Mouse (Mus musculus) left cerebral cortex, postnatal 36 days (tissue): ENCODE data around the gene Sqor. TPM values are rescaled to one million over a fixed set of nuclear protein-coding genes. Genes with fewer than 3 reads are reported as not detected.

ENCODE experiments used
- DNase-seq, 2 experiments: peaks; one replicate each; pipeline ENCODE4 v3.0.0; 2021 to 2022; ENCODE audit warnings: low spot score in 2 of 2, mixed read lengths in 1 of 2
- intact Hi-C: fragments of 180-260 bp; cut with DNase I; formaldehyde crosslinking; loops from one replicate; pipeline ENCODE4 v1.15.1; 2025
- total RNA-seq, 2 experiments: library from RNA; stranded (reverse); gene quantifications; 2 replicates each; pipeline ENCODE4 v1.2.3; 2021

Gene Sqor
- total RNA-seq, 2 experiments from 2014 or later = 3.0 to 4.2 TPM

GRCm38 (mm10) chr2:122781590-122782356 is 16.7 kb downstream of the Sqor start:
- intact Hi-C loops = no loop called here
- DNase-seq = no peak

GRCm38 (mm10) chr2:122783730-122784129 is 18.7 kb downstream of the Sqor start:
- no peak for DNase-seq
- intact Hi-C loops = no loop called here

- intact Hi-C loops = no loop called here
- no peak for DNase-seq
Measured at GRCm38 (mm10) chr2:122784701-122785100, 19.7 kb downstream of the Sqor start.

DNA sequence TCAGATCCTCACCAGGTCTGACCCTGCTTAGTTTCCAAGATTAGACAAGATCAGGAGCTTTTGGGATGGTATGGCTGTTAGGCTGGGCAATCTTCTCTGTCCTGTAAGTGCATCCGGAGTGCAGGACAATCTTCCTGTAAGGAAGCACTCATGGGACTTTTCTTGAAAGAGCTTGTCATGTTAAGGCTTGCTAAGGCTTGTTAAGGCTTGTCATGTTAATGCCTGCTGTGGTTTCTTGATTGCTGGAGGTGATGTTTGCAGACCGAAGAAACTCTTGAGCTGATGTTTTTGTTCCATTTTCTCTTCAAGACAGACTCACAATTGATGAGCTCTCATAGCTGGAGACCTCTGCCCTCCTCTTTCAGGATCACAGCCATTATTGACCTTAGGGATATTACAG is 21.1 kb downstream of the Sqor start:
- no peak for DNase-seq
- intact Hi-C loops = no loop called here

DNA sequence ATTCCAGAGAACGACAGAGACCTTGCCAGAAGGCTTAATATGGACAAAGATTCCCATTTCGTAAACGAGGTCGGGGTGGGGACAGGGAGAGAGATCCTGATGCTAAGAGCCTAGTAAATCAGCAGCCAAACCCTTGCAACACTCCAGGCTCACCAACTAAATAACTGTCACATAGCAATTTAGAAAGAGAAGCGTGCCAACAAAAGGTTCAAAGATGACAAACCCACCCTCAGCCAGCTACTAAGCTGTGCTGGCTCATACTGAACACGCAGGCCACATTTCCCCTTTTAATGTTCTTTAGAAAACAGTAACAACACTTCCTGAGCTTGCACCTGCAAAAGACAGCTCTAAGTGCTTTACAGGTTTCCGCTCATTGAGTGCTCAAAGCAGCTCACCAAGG is 24.3 kb downstream of the Sqor start:
- DNase-seq = no peak
- intact Hi-C loops = no loop called here

DNA sequence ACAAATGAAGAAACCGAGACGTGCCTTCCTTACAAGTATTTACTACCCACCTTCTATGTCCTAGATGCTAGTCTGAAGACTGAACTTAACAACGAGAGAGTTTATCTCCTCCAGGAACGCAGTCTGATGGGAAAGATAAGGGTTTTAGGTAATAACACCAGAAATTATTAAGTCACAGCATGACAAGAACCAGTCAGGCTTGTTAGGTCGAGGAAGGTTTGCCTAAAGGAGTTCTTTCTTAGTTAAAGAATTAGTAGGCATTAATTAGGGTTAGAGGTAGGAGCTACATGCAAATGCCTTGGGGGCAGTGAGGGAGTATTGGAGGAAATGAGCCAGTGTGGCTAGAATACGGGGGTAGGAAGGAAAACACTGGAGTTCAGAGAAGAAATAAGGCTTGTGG is 24.7 kb downstream of the Sqor start:
- DNase-seq = no peak
- intact Hi-C loops = no loop called here

DNA sequence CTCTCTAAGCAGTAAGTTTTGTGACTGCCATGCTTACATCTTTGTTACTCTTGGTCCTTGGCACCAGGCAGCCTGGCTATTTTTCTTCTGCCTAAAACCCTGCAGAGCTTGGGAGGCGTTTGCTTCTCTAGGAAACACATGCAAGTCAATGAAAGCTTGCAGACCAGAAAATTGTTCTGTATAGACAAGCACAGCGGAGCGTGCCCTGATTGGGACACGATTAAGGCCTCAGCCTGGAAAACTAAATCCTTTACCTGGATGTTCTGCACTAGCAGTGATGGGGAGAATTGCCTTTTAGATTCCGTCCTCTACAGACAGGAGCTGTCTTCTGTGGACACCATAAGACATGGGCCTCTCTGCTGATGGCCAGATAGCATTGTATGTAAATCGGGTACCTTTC is 39.4 kb downstream of the Sqor start:
- DNase-seq = no peak
- intact Hi-C loops = no loop called here

DNA sequence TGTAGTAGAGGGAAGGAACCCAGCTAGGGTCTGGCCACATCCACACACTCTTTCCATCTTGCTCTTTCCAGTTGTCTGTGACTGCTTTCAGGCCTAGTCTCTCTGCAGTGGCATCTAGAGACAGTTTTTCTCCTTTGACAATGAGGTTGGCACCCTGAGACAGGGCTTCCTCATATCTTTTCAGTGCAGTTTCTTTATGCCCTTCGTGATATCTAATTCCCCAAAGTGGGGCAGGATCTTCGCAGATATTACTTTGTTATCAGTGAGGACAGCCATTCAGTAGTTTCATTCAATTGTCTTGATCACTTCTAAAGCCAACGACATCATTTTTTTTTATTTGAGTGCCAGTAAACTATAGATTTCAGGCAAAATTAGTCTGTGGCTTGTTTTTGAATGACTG is 41.0 kb downstream of the Sqor start:
- intact Hi-C loops = no loop called here
- DNase-seq = no peak

- no peak for DNase-seq
- intact Hi-C loops = no loop called here
Measured at GRCm38 (mm10) chr2:122809027-122809426, 44.0 kb downstream of the Sqor start.

DNA sequence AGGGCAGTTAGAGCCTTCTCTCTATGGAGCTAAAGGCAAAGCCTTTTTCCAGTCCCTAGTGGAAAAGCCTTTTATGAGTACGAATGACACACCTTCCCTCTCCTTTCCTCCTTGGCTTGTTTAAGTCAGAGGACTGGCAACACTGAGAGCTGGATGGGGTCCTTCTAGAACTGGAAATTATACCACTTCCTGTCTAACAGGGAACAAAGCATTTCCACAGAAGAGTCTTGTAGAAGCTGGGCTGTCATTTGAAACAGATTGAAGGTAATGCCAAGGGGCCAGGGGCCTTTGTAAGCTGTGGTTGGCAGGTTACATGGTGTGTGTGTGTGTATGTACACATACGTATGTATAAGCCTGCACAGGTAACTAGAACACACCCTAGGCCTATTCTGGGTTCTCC is 51.9 kb downstream of the Sqor start:
- intact Hi-C loops = no loop called here
- DNase-seq = no peak

DNA sequence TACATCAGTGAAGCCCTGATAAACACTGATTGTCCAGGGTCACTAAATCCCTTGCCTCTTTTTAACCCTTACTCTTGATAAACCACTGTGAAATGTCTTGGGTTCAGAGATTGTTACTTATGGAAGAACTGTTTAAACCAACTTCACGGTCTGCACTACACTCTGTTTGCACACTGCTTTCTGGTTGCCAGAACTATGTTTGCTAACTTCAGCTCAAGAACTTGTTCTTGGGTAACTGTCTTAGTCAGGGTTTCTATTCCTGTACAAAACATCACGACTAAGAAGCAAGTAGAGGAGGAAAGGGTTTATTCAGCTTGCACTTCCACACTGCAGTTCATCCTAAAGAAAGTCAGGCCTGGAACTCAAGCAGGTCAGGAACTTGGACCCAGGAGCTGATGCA is 56.2 kb downstream of the Sqor start:
- intact Hi-C loops = loop anchor here (10.0 kb wide), 1 partner anchor 1274 kb away; no protein-coding TSS in a partner anchor
- DNase-seq = no peak

- intact Hi-C loops = loop anchor here (10.0 kb wide), 1 partner anchor 1269 kb away; no protein-coding TSS in a partner anchor
- peak; percentile 51 to 52 for DNase-seq
Measured at GRCm38 (mm10) chr2:122825406-122826236, 60.6 kb downstream of the Sqor start.

GRCm38 (mm10) chr2:122826302-122826701 is 61.3 kb downstream of the Sqor start:
- no peak for DNase-seq
- intact Hi-C loops = loop anchor here (10.0 kb wide), 1 partner anchor 1268 kb away; no protein-coding TSS in a partner anchor

DNA sequence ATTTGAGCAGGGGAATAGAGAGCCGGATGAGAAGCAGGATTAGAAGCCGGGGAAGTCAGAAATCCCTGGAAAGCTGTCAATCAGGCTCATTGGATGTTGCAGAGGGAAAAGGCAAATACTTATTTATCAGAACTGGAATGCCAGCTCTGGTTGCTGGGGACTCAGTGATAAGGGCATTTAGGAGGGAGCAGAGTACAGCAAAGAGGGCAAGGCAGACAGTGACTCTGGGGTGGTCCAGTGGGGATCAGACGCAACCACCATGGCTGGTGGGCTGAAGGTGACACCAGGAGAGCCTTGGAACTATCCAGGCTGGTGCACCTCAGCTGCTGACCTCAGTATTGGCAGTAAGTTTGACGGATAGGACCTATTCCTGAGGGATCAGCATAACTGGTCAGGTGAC is 89.6 kb downstream of the Sqor start:
- intact Hi-C loops = no loop called here
- no peak for DNase-seq

GRCm38 (mm10) chr2:122855354-122855753 is 90.3 kb downstream of the Sqor start:
- DNase-seq = no peak
- intact Hi-C loops = no loop called here

Other genes with a start within 250 kb of the Sqor start
- gene Gatm, start 153.9 kb upstream of the Sqor start, total RNA-seq = 10 to 100 TPM; 55.3 to 61.9 TPM
- under 1 TPM in 1 of 2 experiments, not detected in 1; 0.79 TPM for gene AA467197, start 128.3 kb upstream of the Sqor start, total RNA-seq
- gene Slc30a4, start 62.6 kb upstream of the Sqor start, total RNA-seq = 10 to 100 TPM; 46.3 to 52.0 TPM
- 10 to 100 TPM; 30.2 to 33.3 TPM for gene Bloc1s6, start 26.7 kb upstream of the Sqor start, total RNA-seq